Mouse (Mus musculus) kidney, embryonic 16.5 days (tissue): ENCODE data around the gene Tada2a. TPM values are rescaled to one million over a fixed set of nuclear protein-coding genes. Genes with fewer than 3 reads are reported as not detected.

Experiments
- polyA plus RNA-seq: library from polyadenylated mRNA; unstranded; fragments of >200 nt; fragmentation: Nextera tagmentation; extraction: Ambion mirVana; gene quantifications from 2 replicates; pipeline ENCODE4 v1.2.1, GENCODE M21; 2015

Tada2a gene
- polyA plus RNA-seq, 1 experiment from 2014 or later: 34.1 TPM

Other genes starting within 250 kb of the Tada2a start
- 35.4 and 39.0 TPM in 2 replicates for gene Ddx52, start 187.5 kb downstream of the Tada2a start, polyA plus RNA-seq
- gene Synrg, start 165.2 kb downstream of the Tada2a start, polyA plus RNA-seq: 10.5 and 10.9 TPM in 2 replicates
- gene Dusp14, start 60.3 kb downstream of the Tada2a start, polyA plus RNA-seq: 45.4 and 54.6 TPM in 2 replicates
- 12.0 TPM in 2 replicates for gene Acaca, start 72 bp upstream of the Tada2a start, polyA plus RNA-seq
- not detected in 2 replicates for gene Gm11437, start 37.9 kb upstream of the Tada2a start, polyA plus RNA-seq